Mouse (Mus musculus) layer of hippocampus, adult 9-10 months (tissue): ENCODE data around the gene Grik3.
A peak's percentile ranks its signal among the peaks of the same experiment; 100 is the strongest.

Experiments
- DNase-seq: peaks from one replicate; pipeline ENCODE4 v3.0.0; 2022; ENCODE audit warnings: low spot score

Grik3 gene

GRCm38 (mm10) chr4:125640921-125641663 lies 150.6 kb downstream of the Grik3 start:
- no peak for DNase-seq

- peak; percentile 61 for DNase-seq
Observed at GRCm38 (mm10) chr4:125644581-125645568, 154.4 kb downstream of the Grik3 start.

- DNase-seq: no peak
Observed at GRCm38 (mm10) chr4:125651676-125652246, 161.3 kb downstream of the Grik3 start.

GRCm38 (mm10) chr4:125656031-125656430 lies 165.5 kb downstream of the Grik3 start:
- no peak for DNase-seq

- DNase-seq: no peak
Observed at GRCm38 (mm10) chr4:125658376-125658775, 167.9 kb downstream of the Grik3 start.

- DNase-seq: no peak
Observed at GRCm38 (mm10) chr4:125661982-125662381, 171.5 kb downstream of the Grik3 start.

- DNase-seq: no peak
Observed at GRCm38 (mm10) chr4:125663262-125663661, 172.8 kb downstream of the Grik3 start.

- no peak for DNase-seq
Observed at GRCm38 (mm10) chr4:125665955-125666354, 175.5 kb downstream of the Grik3 start.

GRCm38 (mm10) chr4:125682007-125682406 lies 191.5 kb downstream of the Grik3 start:
- DNase-seq: no peak

- no peak for DNase-seq
Observed at GRCm38 (mm10) chr4:125687078-125687477, 196.6 kb downstream of the Grik3 start.

- DNase-seq: no peak
Observed at GRCm38 (mm10) chr4:125695431-125695830, 204.9 kb downstream of the Grik3 start.

- DNase-seq: no peak
Observed at GRCm38 (mm10) chr4:125696182-125696939, 205.9 kb downstream of the Grik3 start.

GRCm38 (mm10) chr4:125697626-125698025 lies 207.1 kb downstream of the Grik3 start:
- DNase-seq: no peak

- DNase-seq: no peak
Observed at GRCm38 (mm10) chr4:125699056-125699455, 208.6 kb downstream of the Grik3 start.

- no peak for DNase-seq
Observed at GRCm38 (mm10) chr4:125700331-125700730, 209.8 kb downstream of the Grik3 start.

GRCm38 (mm10) chr4:125702607-125703309 lies 212.3 kb downstream of the Grik3 start:
- peak; percentile 96 for DNase-seq

- peak; percentile 63 for DNase-seq
Observed at GRCm38 (mm10) chr4:125703310-125703690, 212.8 kb downstream of the Grik3 start.

GRCm38 (mm10) chr4:125705746-125706145 lies 215.2 kb downstream of the Grik3 start:
- DNase-seq: no peak

GRCm38 (mm10) chr4:125709716-125710115 lies 219.2 kb downstream of the Grik3 start:
- no peak for DNase-seq

- no peak for DNase-seq
Observed at GRCm38 (mm10) chr4:125717881-125718280, 227.4 kb downstream of the Grik3 start.
